Mouse (Mus musculus): Measurements from ENCODE around the gene Zfp983. TPM values are rescaled to one million over a fixed set of nuclear protein-coding genes. Genes with fewer than 3 reads are reported as not detected.

Zfp983 gene
- polyA plus RNA-seq, 1 experiment = 5.2 TPM

Other genes starting within 250 kb of the Zfp983 start
- gene Zfp54, start 227.4 kb upstream of the Zfp983 start, polyA plus RNA-seq (2012; rRNA removed) = 6.1 and 6.2 TPM in 2 replicates
- gene Zfp51, start 200.2 kb upstream of the Zfp983 start, polyA plus RNA-seq (2012; rRNA removed) = 7.1 and 8.6 TPM in 2 replicates
- 8.1 and 9.2 TPM in 2 replicates for gene Zfp53, start 161.6 kb upstream of the Zfp983 start, polyA plus RNA-seq (2012; rRNA removed)
- gene Zfp52, start 115.1 kb upstream of the Zfp983 start, polyA plus RNA-seq (2012; rRNA removed) = 4.7 and 5.6 TPM in 2 replicates
- gene Zfp948, start 83.6 kb upstream of the Zfp983 start, polyA plus RNA-seq (2012; rRNA removed) = 8.5 and 9.8 TPM in 2 replicates
- 3.2 and 3.5 TPM in 2 replicates for gene Gm10226, start 41.2 kb downstream of the Zfp983 start, polyA plus RNA-seq (2012; rRNA removed)
- gene Zfp760, start 57.1 kb downstream of the Zfp983 start, polyA plus RNA-seq (2012; rRNA removed) = 6.8 and 8.3 TPM in 2 replicates
- gene Zfp229, start 80.2 kb downstream of the Zfp983 start, polyA plus RNA-seq (2012; rRNA removed) = 4.4 and 4.6 TPM in 2 replicates
- gene Zfp820, start 195.1 kb downstream of the Zfp983 start, polyA plus RNA-seq (2012; rRNA removed) = 2.4 and 2.8 TPM in 2 replicates

Data from urinary bladder, adult 2 months (tissue).